ENCODE assay signal across 11 mouse cellular contexts in the genomic region with DNA sequence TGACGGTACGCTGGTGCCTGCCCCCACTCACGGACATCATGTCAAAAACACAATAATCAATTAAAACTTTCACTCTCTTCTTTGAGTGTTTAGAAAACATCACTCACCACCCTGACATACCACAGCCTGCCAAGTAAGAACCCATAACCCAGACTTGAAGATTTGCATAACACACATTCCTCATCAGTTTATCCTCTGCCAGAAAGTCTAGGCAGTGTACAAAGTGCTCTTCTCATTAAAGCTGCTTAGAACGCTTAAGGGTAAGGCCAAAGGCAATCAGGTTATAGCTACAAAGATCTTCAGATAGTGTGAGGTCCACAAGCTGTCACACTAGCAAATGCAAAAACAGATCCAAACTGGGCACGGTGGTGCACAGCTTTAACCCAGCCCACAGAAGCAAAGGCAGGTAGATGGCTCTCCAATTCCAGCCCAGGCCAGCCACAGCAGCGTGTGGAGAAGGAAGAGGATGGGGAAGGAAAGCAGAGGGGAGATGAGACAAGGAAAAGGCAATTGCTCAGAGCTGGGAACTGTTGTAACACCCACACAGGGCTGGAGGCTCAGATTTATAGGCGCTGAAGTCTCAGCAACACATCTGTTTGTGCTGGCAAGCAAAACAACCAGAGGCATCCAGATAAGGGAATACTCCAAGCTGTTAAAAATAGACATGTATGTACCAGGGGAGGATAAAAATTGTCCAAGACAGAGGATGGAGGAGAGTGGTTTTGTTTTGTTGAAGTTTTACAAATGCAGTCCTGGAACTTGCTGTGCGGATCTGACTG. TPM values are rescaled to one million over a fixed set of nuclear protein-coding genes. Genes with fewer than 3 reads are reported as not detected.
DNase-seq lines count a peak whose midpoint lies in the region; ATAC-seq and TF ChIP-seq lines count a peak whose summit lies in the region.
"Had no signal": no experiment of that assay in that cellular context is flagged by ENCODE, and none has a peak within 500 bp of the region (broad histone marks: within the 10 kb centered on the region; RNA-seq: fewer than 3 reads in every experiment).

No protein-coding gene starts in this region.

- no peaks in the 10 kb centered on the region for H3K36me3 ChIP-seq in lung, postnatal 0 days (ENCODE audit: insufficient read depth, low read length)
- H3K36me3 ChIP-seq in heart, postnatal 0 days (replicated peaks; ENCODE audit: control insufficient read depth, insufficient read depth, low read length), result no peaks in the 10 kb centered on the region
- no peaks in the 10 kb centered on the region for H3K36me3 ChIP-seq in midbrain, embryonic 16.5 days (ENCODE audit: control insufficient read depth, insufficient read depth, low read length)

- DNase-seq in frontal cortex, adult 2 months (ENCODE audit: extremely low spot score in 1 of 2, low spot score in 1 of 2), result peak; percentile 22 to 46
- DNase-seq in frontal cortex, postnatal 10 days (ENCODE audit: low spot score in 2 of 2), result no peak
- DNase-seq in lung, postnatal 0 days (ENCODE audit: low spot score), result peak; percentile 73
- no peak for DNase-seq in lung, postnatal 14 days
- peak; percentile 64 for DNase-seq in heart, postnatal 0 days (ENCODE audit: low spot score)
- DNase-seq in spleen, postnatal 36 days (ENCODE audit: low spot score in 2 of 2), result no peak
- DNase-seq: adrenal gland, adult 8-10 months; cerebellum, postnatal 25 days had no signal

- TF ChIP-seq EP300 in lung, postnatal 0 days (IDR thresholded peaks at IDR 0.05), result no peak
- TF ChIP-seq EP300 in heart, postnatal 0 days (IDR thresholded peaks at IDR 0.05; ENCODE audit: low read depth), result no peak

- no peaks in the 10 kb centered on the region for H3K9me3 ChIP-seq in lung, postnatal 0 days (ENCODE audit: low read length)
- H3K9me3 ChIP-seq in heart, postnatal 0 days (replicated peaks; ENCODE audit: control insufficient read depth, low read length), result no peaks in the 10 kb centered on the region
- H3K9me3 ChIP-seq in midbrain, embryonic 16.5 days (replicated peaks; ENCODE audit: control insufficient read depth, low read length, poor library complexity, severe bottlenecking), result no peaks in the 10 kb centered on the region

- no peaks in the 10 kb centered on the region for H3K27me3 ChIP-seq in lung, postnatal 0 days (replicated peaks; ENCODE audit: insufficient read depth, low read length)
- H3K27me3 ChIP-seq in heart, postnatal 0 days (ENCODE audit: control insufficient read depth, insufficient read depth, low read length), result no peaks in the 10 kb centered on the region
- H3K27me3 ChIP-seq in midbrain, embryonic 16.5 days (ENCODE audit: control insufficient read depth, insufficient read depth, low read depth, low read length), result no peaks in the 10 kb centered on the region

- peak; percentile 76 for ATAC-seq in lung, postnatal 0 days
- ATAC-seq in heart, postnatal 0 days (ENCODE audit: insufficient read depth, low read depth), result peak; percentile 86
- 0 out of 2 replicates have a peak, but pooled peaks have one; percentile 9 for ATAC-seq in neutrophil, adult 5-6 weeks (ENCODE audit: extremely low read depth, insufficient number of reproducible peaks, low FRiP score, poor library complexity, severe bottlenecking)
- ATAC-seq in midbrain, embryonic 16.5 days, result no peak

- H3K9ac ChIP-seq in lung, postnatal 0 days (replicated peaks; ENCODE audit: low read depth), result no peak overlapping the region
- peak overlapping the region; percentile 42 for H3K9ac ChIP-seq in heart, postnatal 0 days (replicated peaks; ENCODE audit: low read depth, low read length)
- H3K9ac ChIP-seq in midbrain, embryonic 16.5 days (ENCODE audit: low read depth, low read length), result no peak overlapping the region
- H3K9ac ChIP-seq: liver, embryonic 14.5 days had no signal

- H3K4me2 ChIP-seq in lung, postnatal 0 days (replicated peaks; ENCODE audit: low read depth, low read length), result no peak overlapping the region
- peak overlapping the region; percentile 40 for H3K4me2 ChIP-seq in heart, postnatal 0 days (ENCODE audit: low read depth, low read length)
- no peak overlapping the region for H3K4me2 ChIP-seq in midbrain, embryonic 16.5 days (ENCODE audit: low read length)

- H3K27ac ChIP-seq in lung, postnatal 0 days (ENCODE audit: low read length), result peak overlapping the region; percentile 58
- H3K27ac ChIP-seq in heart, postnatal 0 days (ENCODE audit: low read depth), result peak overlapping the region; percentile 88
- no peak overlapping the region for H3K27ac ChIP-seq in midbrain, embryonic 16.5 days (ENCODE audit: low read length)
- H3K27ac ChIP-seq: liver, embryonic 14.5 days had no signal

- 35% methylated on average over 8 of the region's 8 CpGs for WGBS in lung, postnatal 0 days
- 34% methylated on average over 8 of the region's 8 CpGs for WGBS in heart, postnatal 0 days
- 78% methylated on average over 8 of the region's 8 CpGs for WGBS in midbrain, embryonic 16.5 days

- TF ChIP-seq CTCF in lung, postnatal 0 days (IDR thresholded peaks at IDR 0.05), result no peak
- TF ChIP-seq CTCF in heart, postnatal 0 days (IDR thresholded peaks at IDR 0.05; ENCODE audit: low read depth), result no peak

- peaks cover 4% of the 10 kb centered on the region for H3K4me1 ChIP-seq in lung, postnatal 0 days (ENCODE audit: insufficient read depth, low read depth, low read length)
- peaks cover 23% of the 10 kb centered on the region for H3K4me1 ChIP-seq in heart, postnatal 0 days (ENCODE audit: control insufficient read depth, insufficient read depth)
- H3K4me1 ChIP-seq in midbrain, embryonic 16.5 days (ENCODE audit: control insufficient read depth, insufficient read depth, low read length), result no peaks in the 10 kb centered on the region

- H3K4me3 ChIP-seq in lung, postnatal 0 days (ENCODE audit: low read depth, low read length), result no peak overlapping the region
- H3K4me3 ChIP-seq in heart, postnatal 0 days (ENCODE audit: low read depth, low read length), result no peak overlapping the region
- no peak overlapping the region for H3K4me3 ChIP-seq in midbrain, embryonic 16.5 days (ENCODE audit: low read depth, low read length)

RNA-seq across cellular contexts. Expression of gene Spint2, which starts 9.8 kb away (rescaled TPM):
- polyA plus RNA-seq in frontal cortex, adult 2 months (2012; rRNA removed), result 20.3 and 21.4 TPM in 2 replicates
- 429 and 453 TPM in 2 replicates for polyA plus RNA-seq in lung, postnatal 0 days (2015; fragmentation: Nextera tagmentation; extraction: Ambion mirVana)
- total RNA-seq in heart, postnatal 0 days (2014; rRNA removed; ENCODE audit: low replicate concordance), result 30.1 and 46.6 TPM in 2 replicates
- polyA plus RNA-seq in heart, postnatal 0 days (2015; fragmentation: Nextera tagmentation; extraction: Ambion mirVana), result 81.6 and 83.2 TPM in 2 replicates
- 14.1 and 14.3 TPM in 2 replicates for total RNA-seq in neutrophil, adult 5-6 weeks (2017)
- 81.2 and 89.7 TPM in 2 replicates for polyA plus RNA-seq in midbrain, embryonic 16.5 days (2015; fragmentation: Nextera tagmentation; extraction: Ambion mirVana)

RNA-seq across cellular contexts. Expression of gene Ppp1r14a, which starts 17.2 kb away (rescaled TPM):
- polyA plus RNA-seq in frontal cortex, adult 2 months (2012; rRNA removed), result 22.1 and 26.9 TPM in 2 replicates
- polyA plus RNA-seq in lung, postnatal 0 days (2015; fragmentation: Nextera tagmentation; extraction: Ambion mirVana), result 222 and 246 TPM in 2 replicates
- 7.8 and 61.8 TPM in 2 replicates for total RNA-seq in heart, postnatal 0 days (2014; rRNA removed; ENCODE audit: low replicate concordance)
- polyA plus RNA-seq in heart, postnatal 0 days (2015; fragmentation: Nextera tagmentation; extraction: Ambion mirVana), result 17.9 and 18.0 TPM in 2 replicates
- not detected in 2 replicates for total RNA-seq in neutrophil, adult 5-6 weeks (2017)
- polyA plus RNA-seq in midbrain, embryonic 16.5 days (2015; fragmentation: Nextera tagmentation; extraction: Ambion mirVana), result 2.5 and 2.7 TPM in 2 replicates

RNA-seq across cellular contexts. Expression of gene 2200002D01Rik, which starts 23.6 kb away (rescaled TPM):
- polyA plus RNA-seq in frontal cortex, adult 2 months (2012; rRNA removed), result 0.34 and 0.40 TPM in 2 replicates
- 123 and 134 TPM in 2 replicates for polyA plus RNA-seq in lung, postnatal 0 days (2015; fragmentation: Nextera tagmentation; extraction: Ambion mirVana)
- 0.42 and 1.5 TPM in 2 replicates for total RNA-seq in heart, postnatal 0 days (2014; rRNA removed; ENCODE audit: low replicate concordance)
- polyA plus RNA-seq in heart, postnatal 0 days (2015; fragmentation: Nextera tagmentation; extraction: Ambion mirVana), result 11.8 and 14.0 TPM in 2 replicates
- 2.4 and 2.8 TPM in 2 replicates for total RNA-seq in neutrophil, adult 5-6 weeks (2017)
- 0.46 and 1.5 TPM in 2 replicates for polyA plus RNA-seq in midbrain, embryonic 16.5 days (2015; fragmentation: Nextera tagmentation; extraction: Ambion mirVana)

RNA-seq across cellular contexts. Expression of gene Dpf1, which starts 31.9 kb away (rescaled TPM):
- 90.5 and 91.9 TPM in 2 replicates for polyA plus RNA-seq in frontal cortex, adult 2 months (2012; rRNA removed)
- 2.0 and 2.5 TPM in 2 replicates for polyA plus RNA-seq in lung, postnatal 0 days (2015; fragmentation: Nextera tagmentation; extraction: Ambion mirVana)
- total RNA-seq in heart, postnatal 0 days (2014; rRNA removed; ENCODE audit: low replicate concordance), result not detected in 2 replicates
- 0.41 and 0.61 TPM in 2 replicates for polyA plus RNA-seq in heart, postnatal 0 days (2015; fragmentation: Nextera tagmentation; extraction: Ambion mirVana)
- total RNA-seq in neutrophil, adult 5-6 weeks (2017), result not detected in 2 replicates
- 223 and 226 TPM in 2 replicates for polyA plus RNA-seq in midbrain, embryonic 16.5 days (2015; fragmentation: Nextera tagmentation; extraction: Ambion mirVana)

RNA-seq across cellular contexts. Expression of gene Yif1b, which starts 33.7 kb away (rescaled TPM):
- polyA plus RNA-seq in frontal cortex, adult 2 months (2012; rRNA removed), result 61.8 and 66.5 TPM in 2 replicates
- polyA plus RNA-seq in lung, postnatal 0 days (2015; fragmentation: Nextera tagmentation; extraction: Ambion mirVana), result 93.9 and 96.2 TPM in 2 replicates
- 174 and 194 TPM in 2 replicates for total RNA-seq in heart, postnatal 0 days (2014; rRNA removed; ENCODE audit: low replicate concordance)
- polyA plus RNA-seq in heart, postnatal 0 days (2015; fragmentation: Nextera tagmentation; extraction: Ambion mirVana), result 121 and 125 TPM in 2 replicates
- 4.4 and 5.2 TPM in 2 replicates for total RNA-seq in neutrophil, adult 5-6 weeks (2017)
- polyA plus RNA-seq in midbrain, embryonic 16.5 days (2015; fragmentation: Nextera tagmentation; extraction: Ambion mirVana), result 95.7 and 109 TPM in 2 replicates

Comparison
In these comparisons a context has a peak if more than half of its experiments do, and no peak if none do; other contexts are left out.
1. DNase-seq: peak in frontal cortex, adult 2 months (2 of 2), lung, postnatal 0 days (single experiment) and heart, postnatal 0 days (single experiment); none in frontal cortex, postnatal 10 days (0 of 2), lung, postnatal 14 days (single experiment) and spleen, postnatal 36 days (0 of 2).